Mouse (Mus musculus) heart, adult 2 months (tissue): ENCODE data around the gene Pitpnm1.

ENCODE experiments used
- CTCF ChIP-seq: fragments of 200-600 bp; IDR thresholded peaks from 2 replicates; pipeline ENCODE4 v1.8.1; 2022; ENCODE audit warnings: antibody characterized with exemption, mild to moderate bottlenecking, moderate library complexity
- EP300 ChIP-seq: fragments of 200-500 bp; IDR thresholded peaks from 2 replicates; pipeline ENCODE4 v1.6.1; 2011; ENCODE audit warnings: low read depth, low read length, control low read depth; ENCODE audit not compliant: insufficient read depth
- POLR2A ChIP-seq: fragments of 200-500 bp; IDR thresholded peaks from 2 replicates; pipeline ENCODE4 v1.6.1; 2011; ENCODE audit warnings: mild to moderate bottlenecking, low read depth, low read length, control low read depth; ENCODE audit not compliant: insufficient read depth

DNA sequence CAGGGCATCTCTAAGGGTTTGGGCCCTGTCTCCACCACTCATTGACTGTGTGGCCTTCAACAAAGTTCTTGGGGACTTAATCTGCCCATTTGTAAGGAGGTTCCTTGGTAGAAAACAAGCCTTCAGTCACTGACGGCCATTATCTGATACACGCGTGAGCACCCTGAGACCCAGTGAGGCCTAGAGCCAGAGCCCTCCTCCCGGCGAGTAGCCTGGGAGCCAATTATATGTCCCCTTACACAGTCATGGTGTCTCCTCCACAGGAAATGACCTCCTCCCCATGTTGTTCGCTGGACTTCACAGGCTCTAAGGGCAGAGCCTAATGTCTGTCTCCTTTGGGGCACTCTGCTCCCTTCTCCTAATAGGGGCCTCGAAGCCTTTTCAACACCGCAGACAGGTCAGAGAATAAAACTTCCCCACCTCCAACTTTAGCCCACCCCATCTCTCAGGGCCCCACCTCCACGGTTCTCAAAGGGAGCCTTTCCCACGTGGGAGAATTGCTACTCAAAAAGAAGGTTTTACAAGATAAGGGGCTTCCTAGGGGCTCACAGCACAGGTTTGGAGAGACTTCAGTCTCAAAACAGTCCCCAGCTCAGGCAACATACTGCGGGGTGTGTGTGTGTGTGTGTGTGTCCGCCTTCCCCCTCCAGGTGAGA is 46.7 kb downstream of the Pitpnm1 start:
- TF ChIP-seq POLR2A = no peak
- no peak for TF ChIP-seq CTCF
- TF ChIP-seq EP300 = no peak
